Mouse (Mus musculus) CH12F3 (cell line): ENCODE measurements at regions not wholly inside any gene's neighbourhood (a gene's known extent, or its start where the extent isn't known, plus 50 kb on each side); places are given as distances from the start of the nearest gene placed in this dataset.

Experiments
- in situ Hi-C: fragments of 300-500 bp; cut with MboI; formaldehyde crosslinking; loops from 2 replicates; pipeline ENCODE4 v1.14.3; 2020; ENCODE audit warnings: low sequenced_read_pairs

DNA sequence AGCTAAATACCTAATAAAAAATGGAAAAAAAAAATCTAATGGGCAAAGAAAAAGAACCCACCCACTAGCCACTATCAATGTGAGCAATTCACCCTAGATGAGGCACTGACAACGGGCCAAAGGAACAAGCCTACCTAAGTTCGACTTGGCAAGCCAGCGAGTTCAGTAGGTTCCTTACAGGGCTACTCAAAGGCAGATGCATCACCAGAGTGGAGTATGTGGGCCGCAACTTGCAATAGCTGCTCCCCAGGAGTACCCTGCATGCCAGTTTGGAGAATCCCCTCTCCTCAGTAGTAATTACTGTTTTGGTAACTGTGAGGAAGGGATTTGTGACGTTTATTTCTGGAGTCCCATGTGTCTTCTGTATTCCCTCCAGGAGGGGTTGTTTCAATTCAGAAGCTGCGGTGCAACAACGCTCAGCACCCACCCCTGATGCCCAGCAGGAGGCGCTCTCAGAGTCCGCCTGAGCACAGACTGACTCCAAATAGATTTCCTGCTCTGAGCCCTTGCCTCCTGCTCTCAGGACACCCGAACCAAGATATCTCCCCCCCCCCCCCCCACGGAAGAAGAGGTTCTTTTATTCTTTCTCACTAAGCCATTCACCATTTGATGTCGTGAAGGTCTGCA, 157.3 kb upstream of the Zfp618 start:
- in situ Hi-C loops: no loop called here

GRCm38 (mm10) chr4:62808553-62808950, 156.8 kb upstream of the Zfp618 start:
- in situ Hi-C loops: no loop called here

DNA sequence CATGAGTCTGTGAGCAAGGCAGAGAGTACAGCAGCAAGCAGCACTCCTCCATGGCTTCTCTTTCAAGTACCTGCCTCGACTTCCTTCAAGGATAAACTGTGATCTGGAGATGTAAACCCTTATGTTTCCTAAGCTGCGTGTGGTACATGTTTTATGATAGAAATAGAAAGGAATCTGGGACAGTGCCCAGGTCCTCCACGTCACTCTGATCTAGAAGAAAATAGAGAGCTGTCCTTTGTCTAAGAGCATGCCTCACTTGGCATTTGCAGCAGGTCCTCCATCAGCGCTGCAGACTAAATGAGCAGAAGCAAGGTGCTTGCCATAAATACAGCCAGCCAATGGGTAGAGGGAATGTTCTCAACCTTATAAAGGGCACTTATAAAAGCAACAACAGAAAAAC, 156.3 kb upstream of the Zfp618 start:
- in situ Hi-C loops: no loop called here

DNA sequence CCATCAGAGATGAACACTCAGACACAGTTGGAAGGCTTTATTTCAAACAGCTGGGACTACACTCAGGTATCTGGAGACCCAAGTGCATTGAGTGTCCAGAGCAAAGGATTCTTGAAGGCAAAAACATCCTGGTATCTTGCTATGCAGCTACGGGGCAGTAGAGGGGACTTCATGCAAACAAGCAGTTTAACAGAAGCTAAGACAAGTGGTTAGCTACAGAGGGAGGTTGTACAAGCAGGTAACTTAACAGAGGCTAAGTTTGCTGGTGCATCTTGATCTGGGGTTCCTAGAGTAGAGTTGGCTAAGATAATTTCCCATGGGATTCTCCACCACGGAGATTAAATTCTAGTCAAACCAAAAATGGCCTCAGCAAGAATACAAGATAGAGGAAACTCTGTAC, 145.5 kb upstream of the Zfp618 start:
- in situ Hi-C loops: no loop called here

GRCm38 (mm10) chr4:62821288-62821687, 144.1 kb upstream of the Zfp618 start:
- in situ Hi-C loops: no loop called here

DNA sequence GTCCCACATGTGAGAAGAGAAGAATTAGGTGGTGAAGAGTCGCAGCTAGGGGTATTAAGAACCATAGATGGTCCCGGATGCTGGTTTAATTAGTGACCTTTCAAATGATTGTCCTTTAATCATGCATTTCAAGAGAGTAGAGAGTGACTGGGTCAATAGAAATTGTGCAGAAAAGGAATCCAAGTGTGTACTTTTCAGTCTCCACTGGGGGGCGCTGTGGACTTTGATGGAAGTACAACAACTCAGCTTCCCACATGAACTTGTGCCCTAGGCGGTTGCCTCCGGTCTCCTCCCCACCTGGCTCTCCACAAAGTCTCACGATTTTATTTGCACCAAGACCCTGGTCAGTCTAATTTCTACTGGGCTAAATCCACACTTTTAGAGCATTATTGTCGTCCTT, 142.8 kb upstream of the Zfp618 start:
- in situ Hi-C loops: no loop called here

- in situ Hi-C loops: no loop called here
These were observed 142.3 kb upstream of the Zfp618 start for GRCm38 (mm10) chr4:62823082-62823481.

GRCm38 (mm10) chr4:62823555-62824250, 141.7 kb upstream of the Zfp618 start:
- in situ Hi-C loops: no loop called here

GRCm38 (mm10) chr4:62824581-62824980, 140.8 kb upstream of the Zfp618 start:
- in situ Hi-C loops: no loop called here

DNA sequence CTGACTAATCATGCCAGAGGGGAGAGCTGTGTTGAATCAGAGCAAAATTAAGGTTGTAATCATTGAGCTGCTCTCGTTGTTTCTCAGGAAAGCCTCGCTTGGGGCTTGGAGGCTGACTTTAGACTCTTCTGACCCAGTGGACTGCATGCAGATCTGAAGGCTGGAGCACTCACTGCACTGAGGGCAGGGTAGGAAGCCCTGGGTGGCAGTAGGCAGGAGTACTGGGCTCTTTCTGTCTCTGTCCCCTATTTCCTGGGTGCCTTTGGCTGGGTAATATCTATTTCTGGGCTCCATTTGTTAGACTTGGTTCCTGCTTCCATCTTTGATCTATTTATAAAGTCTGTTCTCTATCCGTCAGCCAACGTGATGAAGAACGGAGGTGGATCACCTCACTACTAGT, 140.1 kb upstream of the Zfp618 start:
- in situ Hi-C loops: no loop called here

- in situ Hi-C loops: no loop called here
These were observed 136.4 kb upstream of the Zfp618 start for GRCm38 (mm10) chr4:62828963-62829362.

- in situ Hi-C loops: no loop called here
These were observed 131.4 kb upstream of the Zfp618 start for GRCm38 (mm10) chr4:62833944-62834343.

DNA sequence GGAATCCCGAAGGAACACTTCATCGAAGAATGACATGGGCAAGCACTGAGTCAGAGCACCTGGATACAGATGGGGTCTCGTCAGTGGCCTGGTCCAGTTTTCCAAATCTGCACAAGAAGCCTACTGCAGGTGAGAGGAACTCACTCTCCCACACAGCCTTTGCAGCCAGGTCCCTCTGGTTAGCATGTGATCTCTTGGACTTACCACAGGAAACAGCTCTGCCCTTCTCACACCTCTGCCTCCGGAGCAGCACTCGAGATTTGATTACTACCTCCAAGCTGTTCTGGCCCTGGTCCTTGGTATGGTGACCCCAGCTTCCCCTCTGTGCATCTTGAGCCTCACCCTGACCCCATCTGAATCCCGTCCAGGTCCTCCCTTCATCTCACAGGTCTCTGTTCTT, 128.5 kb upstream of the Zfp618 start:
- in situ Hi-C loops: no loop called here

- in situ Hi-C loops: no loop called here
These were observed 114.8 kb upstream of the Zfp618 start for GRCm38 (mm10) chr4:62850526-62850925.

DNA sequence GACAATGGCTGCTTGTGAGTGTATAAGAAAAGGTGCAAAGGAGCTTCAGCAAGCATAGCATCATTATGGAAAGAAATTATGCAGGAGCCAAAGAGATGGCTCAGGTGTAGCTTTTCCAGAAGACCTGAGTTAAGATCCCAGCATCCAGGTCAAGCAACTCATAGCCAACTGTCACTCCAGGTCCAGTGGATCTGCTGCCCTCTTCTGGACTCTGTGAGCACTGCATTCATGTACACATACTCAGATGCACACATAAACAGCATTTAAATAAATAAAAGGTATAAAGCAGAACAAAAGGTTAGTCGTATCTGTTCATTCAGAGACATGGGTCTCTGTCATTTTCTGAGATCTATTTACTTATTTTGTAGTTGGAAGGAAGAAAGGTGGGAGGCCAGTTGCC, 112.0 kb upstream of the Zfp618 start:
- in situ Hi-C loops: no loop called here

DNA sequence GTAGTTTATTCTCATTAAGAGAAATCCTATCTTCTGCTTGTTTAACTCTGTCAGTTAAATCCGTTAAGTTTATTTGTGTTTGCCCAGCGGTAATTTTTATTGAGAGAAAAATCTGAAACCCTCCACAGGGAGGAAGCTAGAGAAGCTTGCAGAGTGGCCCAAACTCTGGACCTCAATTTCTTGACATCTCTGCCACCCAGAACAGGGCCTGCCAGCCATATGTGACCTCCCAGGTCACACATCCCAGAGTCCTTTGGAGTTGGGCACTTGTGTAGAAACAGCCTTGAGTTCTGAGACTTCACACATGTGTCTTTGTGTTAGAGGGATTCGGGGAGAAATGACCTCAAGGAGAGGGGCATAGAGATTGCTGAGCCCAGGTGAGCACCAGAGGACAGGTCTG, 109.0 kb upstream of the Zfp618 start:
- in situ Hi-C loops: no loop called here

DNA sequence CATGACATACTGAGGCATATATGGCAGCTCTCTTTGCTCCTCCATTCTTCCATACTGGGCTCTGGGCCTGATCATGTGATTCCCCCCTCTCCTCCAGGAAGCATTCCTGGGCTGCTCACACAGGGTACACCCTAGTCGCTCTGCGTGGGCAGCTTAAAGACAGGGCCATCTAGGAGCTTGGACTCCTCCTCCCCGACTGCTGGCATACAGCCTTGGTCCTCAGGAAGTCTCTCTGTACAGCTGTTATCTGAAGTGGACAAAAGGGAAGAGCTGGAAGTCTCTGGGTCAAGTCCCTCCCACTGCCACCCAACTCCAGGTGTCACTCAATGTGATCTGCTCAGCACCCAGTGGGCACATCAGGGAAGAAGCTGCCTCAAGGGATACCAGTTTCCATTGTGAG, 102.6 kb upstream of the Zfp618 start:
- in situ Hi-C loops: no loop called here

DNA sequence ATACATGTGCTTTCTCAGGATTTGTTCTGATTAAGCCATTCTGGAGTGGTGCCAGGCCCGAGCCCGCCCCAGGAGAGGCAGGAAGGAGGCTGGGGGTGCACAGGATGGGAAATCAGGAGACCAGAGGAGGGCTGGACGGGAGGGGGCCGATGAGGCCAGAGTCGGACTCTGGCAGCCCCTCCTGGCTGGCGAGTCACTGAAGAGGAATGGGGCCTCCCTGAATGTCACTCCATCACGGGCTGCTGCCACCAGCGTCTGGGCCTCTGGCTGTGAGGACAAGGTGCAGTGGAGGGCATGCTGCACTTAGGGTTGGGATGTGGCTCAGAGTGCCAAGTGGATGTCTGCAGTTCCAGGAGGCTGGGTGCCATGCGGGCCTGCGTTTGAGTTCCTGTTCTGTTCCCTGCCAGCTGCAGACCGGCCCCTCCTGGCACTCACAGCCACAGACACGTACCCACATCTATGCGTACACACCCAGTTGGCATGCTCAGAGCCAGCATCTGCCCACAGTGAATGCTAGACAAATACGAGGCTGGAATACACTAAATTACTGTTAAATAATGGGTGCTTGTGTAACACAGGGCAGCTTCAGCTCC, 94.9 kb upstream of the Zfp618 start:
- in situ Hi-C loops: no loop called here

GRCm38 (mm10) chr4:62872562-62872961, 92.8 kb upstream of the Zfp618 start:
- in situ Hi-C loops: no loop called here

GRCm38 (mm10) chr4:62873986-62874385, 91.4 kb upstream of the Zfp618 start:
- in situ Hi-C loops: no loop called here

- in situ Hi-C loops: no loop called here
These were observed 87.3 kb upstream of the Zfp618 start for GRCm38 (mm10) chr4:62878063-62878462.

- in situ Hi-C loops: no loop called here
These were observed 86.4 kb upstream of the Zfp618 start for GRCm38 (mm10) chr4:62878927-62879326.
